ENCODE assay signal across 8 mouse cellular contexts in the genomic region with DNA sequence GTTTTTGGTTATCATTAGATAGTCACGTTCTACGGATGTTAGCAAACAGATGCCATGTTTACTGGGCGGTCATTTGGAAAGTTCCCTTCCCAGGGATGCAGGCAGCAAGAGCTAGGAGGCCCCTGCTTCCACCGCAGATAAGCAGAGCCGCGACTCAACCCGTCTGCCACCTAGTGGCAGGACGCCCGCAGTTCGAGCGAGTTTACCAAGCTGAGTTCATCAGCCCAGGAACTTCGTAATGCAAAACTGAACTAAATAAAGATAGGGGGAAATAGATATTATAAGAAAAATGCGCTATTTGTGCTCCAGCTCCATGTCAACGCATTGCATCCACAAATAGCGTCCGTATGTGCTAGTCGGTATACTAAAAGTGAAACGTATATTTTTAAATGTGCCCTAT. TPM values are rescaled to one million over a fixed set of nuclear protein-coding genes. Genes with fewer than 3 reads are reported as not detected.
A peak's percentile ranks its signal among the peaks of the same experiment; 100 is the strongest.
DNase-seq lines count a peak whose midpoint lies in the region; ATAC-seq lines count a peak whose summit lies in the region.

No protein-coding gene starts in this region.

- peak; percentile 44 for DNase-seq in Muller cell, postnatal 12 days (ENCODE audit: inconsistent ontology term)
- peak; percentile 54 for DNase-seq in cerebellum, adult 11 months
- peak; percentile 58 for DNase-seq in forelimb bud, embryonic 11.5 days (ENCODE audit: low read depth, low spot score)
- DNase-seq in heart, postnatal 4 days = peak; percentile 87
- DNase-seq in layer of hippocampus, postnatal 36 days = peak; percentile 76 to 78
- peak; percentile 93 to 94 for DNase-seq in right cerebral cortex, postnatal 10 days (ENCODE audit: low spot score in 2 of 2)
- DNase-seq in urinary bladder, postnatal 36 days (ENCODE audit: low spot score in 2 of 2) = peak; percentile 67 to 72

- ATAC-seq in megakaryocyte progenitor cell, adult 5-6 weeks (replicated peaks; ENCODE audit: poor library complexity) = peak; percentile 92

RNA-seq across cellular contexts. Expression of a gene that starts 37.5 kb away (rescaled TPM):
- total RNA-seq in heart, postnatal 4 days (2021) = under 1 TPM in 1 of 2 experiments, not detected in 1; 0.25 TPM
- not detected for total RNA-seq in layer of hippocampus, postnatal 36 days (2021)
- total RNA-seq in megakaryocyte progenitor cell, adult 5-6 weeks (2015) = 1.4 and 1.8 TPM in 2 replicates
- total RNA-seq in megakaryocyte progenitor cell, adult 5-6 weeks (2017) = 0.37 and 0.96 TPM in 2 replicates

Comparison
In these comparisons a context has a peak if more than half of its experiments do, and no peak if none do; other contexts are left out.
1. Peak in every context shown above with its lines: DNase-seq and ATAC-seq.